Mouse (Mus musculus) G1E (cell line): ENCODE measurements at regions not wholly inside any gene's neighbourhood (a gene's known extent, or its start where the extent isn't known, plus 50 kb on each side); places are given as distances from the start of the nearest gene placed in this dataset.

ENCODE experiments used
- ATAC-seq: 2 replicates; pipeline ENCODE4 v1.8.0; 2016; ENCODE audit warnings: mild to moderate bottlenecking; ENCODE audit not compliant: insufficient number of reproducible peaks, poor library complexity, low FRiP score, severe bottlenecking; ENCODE audit errors: extremely low read depth
- DNase-seq: peaks from one replicate; pipeline ENCODE4 v3.0.0; 2012; ENCODE audit warnings: low spot score
- H3K27me3 ChIP-seq: 2 replicates; pipeline ENCODE4 v1.6.1; 2012; ENCODE audit warnings: mild to moderate bottlenecking, low read length, inconsistent platforms; ENCODE audit not compliant: insufficient read depth
- H3K36me3 ChIP-seq: replicated peaks from 2 replicates; pipeline ENCODE3; 2012; ENCODE audit warnings: mild to moderate bottlenecking, inconsistent platforms
- H3K4me1 ChIP-seq: 2 replicates; pipeline ENCODE4 v1.6.1; 2012; ENCODE audit warnings: low read depth, low read length, inconsistent platforms, mixed read lengths; ENCODE audit not compliant: insufficient read depth
- H3K4me3 ChIP-seq: 2 replicates; pipeline ENCODE4 v1.5.1; 2012; ENCODE audit warnings: low read depth, mild to moderate bottlenecking, inconsistent platforms, low read length, moderate library complexity, mixed read lengths
- H3K9me3 ChIP-seq: replicated peaks from 2 replicates; pipeline ENCODE4 v1.6.1; 2012; ENCODE audit warnings: inconsistent platforms
- CTCF ChIP-seq: IDR thresholded peaks from 2 replicates; pipeline ENCODE4 v1.5.1; 2012; ENCODE audit warnings: low read depth, low read length, inconsistent platforms, mixed read lengths
- GATA1 ChIP-seq: IDR thresholded peaks from 2 replicates; pipeline ENCODE4 v1.6.1; 2012; ENCODE audit warnings: borderline replicate concordance, low read length, inconsistent platforms, mixed read lengths
- GATA2 ChIP-seq: IDR thresholded peaks from 2 replicates; pipeline ENCODE4 v1.6.1; 2012; ENCODE audit warnings: low read depth, low read length, inconsistent platforms, borderline replicate concordance
- POLR2AphosphoS5 ChIP-seq: IDR thresholded peaks from 2 replicates; pipeline ENCODE4 v1.6.1; 2012; ENCODE audit warnings: low read depth, low read length, inconsistent platforms; ENCODE audit not compliant: insufficient replicate concordance
- TAL1 ChIP-seq: conservative IDR thresholded peaks from 2 replicates; pipeline ENCODE4 v1.6.1; 2012; ENCODE audit warnings: low read depth, low read length, inconsistent platforms, mixed read lengths

DNA sequence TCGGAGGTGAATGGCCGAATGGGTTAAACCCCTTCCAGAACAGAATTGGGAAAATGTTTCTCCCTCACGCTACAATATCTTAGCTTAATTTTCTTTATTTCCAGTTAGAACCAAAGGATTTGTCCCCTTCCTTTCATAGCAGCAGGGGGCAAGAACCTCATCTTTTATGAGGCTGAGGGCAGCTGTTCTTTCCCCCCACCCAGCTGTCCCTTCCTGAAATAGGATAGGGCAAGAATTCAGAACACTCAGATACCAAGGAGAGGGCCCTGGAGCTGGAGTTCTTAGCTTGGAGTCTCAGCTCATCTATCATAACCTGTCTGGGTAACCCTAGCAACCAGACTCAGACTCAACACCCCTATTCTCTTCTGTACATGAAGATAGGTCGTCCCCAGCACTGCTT is 547.4 kb downstream of the Med13l start:
- ATAC-seq: no peak
- H3K4me1 ChIP-seq: no peaks in the 10 kb centered on the region
- H3K4me3 ChIP-seq: no peak overlapping the region
- no peaks in the 10 kb centered on the region for H3K27me3 ChIP-seq
- peaks cover 84% of the 10 kb centered on the region for H3K9me3 ChIP-seq
- TF ChIP-seq CTCF (no peak), GATA1 (no peak), TAL1 (no peak)
- H3K36me3 ChIP-seq: no peaks in the 10 kb centered on the region
- no peak for DNase-seq

GRCm38 (mm10) chr5:119109501-119109900 is 549.0 kb downstream of the Med13l start:
- H3K4me1 ChIP-seq: no peaks in the 10 kb centered on the region
- no peaks in the 10 kb centered on the region for H3K36me3 ChIP-seq
- ATAC-seq: no peak
- no peak for DNase-seq
- TF ChIP-seq GATA1 (no peak), CTCF (no peak), POLR2AphosphoS5 (no peak), TAL1 (no peak), GATA2 (no peak)
- peaks cover 81% of the 10 kb centered on the region for H3K9me3 ChIP-seq
- H3K4me3 ChIP-seq: no peak overlapping the region
- H3K27me3 ChIP-seq: no peaks in the 10 kb centered on the region

- peaks cover 85% of the 10 kb centered on the region for H3K9me3 ChIP-seq
- H3K27me3 ChIP-seq: no peaks in the 10 kb centered on the region
- no peaks in the 10 kb centered on the region for H3K36me3 ChIP-seq
- H3K4me3 ChIP-seq: no peak overlapping the region
- no peaks in the 10 kb centered on the region for H3K4me1 ChIP-seq
- no peak for DNase-seq
- TF ChIP-seq POLR2AphosphoS5 (no peak), GATA2 (no peak), CTCF (no peak), TAL1 (no peak), GATA1 (no peak)
- no peak for ATAC-seq
Measured at GRCm38 (mm10) chr5:119114074-119114473, 553.6 kb downstream of the Med13l start.

DNA sequence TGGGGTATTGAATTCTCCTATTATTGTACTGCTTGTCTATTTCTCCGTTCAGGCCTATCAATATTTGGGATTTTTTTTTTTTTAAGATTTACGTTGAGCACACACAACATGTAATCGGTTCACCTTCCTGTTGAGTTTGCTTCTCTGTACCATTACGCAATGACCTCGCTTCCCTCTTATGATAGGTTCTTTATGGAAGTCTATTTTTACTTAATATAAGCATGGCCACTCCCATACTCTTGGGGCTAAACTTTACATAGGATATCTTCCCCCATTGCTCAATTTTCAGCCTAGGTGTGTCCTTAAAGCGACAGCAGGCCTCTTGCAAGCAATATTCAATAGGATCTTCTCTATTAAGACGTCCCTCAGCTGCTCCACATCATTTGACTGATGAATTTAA is 544.7 kb upstream of the Tbx3 start:
- Histone ChIP-seq H3K36me3 (no peaks in the 10 kb centered on the region), H3K27me3 (peaks cover 2% of the 10 kb centered on the region; the same call in 1 of the 2 replicates), H3K4me1 (no peaks in the 10 kb centered on the region), H3K4me3 (no peak overlapping the region), H3K9me3 (peaks cover 58% of the 10 kb centered on the region)
- ATAC-seq: no peak
- DNase-seq: no peak
- TF ChIP-seq GATA2: no peak
- no peak for TF ChIP-seq GATA1
- no peak for TF ChIP-seq TAL1
- TF ChIP-seq POLR2AphosphoS5: no peak
- TF ChIP-seq CTCF: no peak

DNA sequence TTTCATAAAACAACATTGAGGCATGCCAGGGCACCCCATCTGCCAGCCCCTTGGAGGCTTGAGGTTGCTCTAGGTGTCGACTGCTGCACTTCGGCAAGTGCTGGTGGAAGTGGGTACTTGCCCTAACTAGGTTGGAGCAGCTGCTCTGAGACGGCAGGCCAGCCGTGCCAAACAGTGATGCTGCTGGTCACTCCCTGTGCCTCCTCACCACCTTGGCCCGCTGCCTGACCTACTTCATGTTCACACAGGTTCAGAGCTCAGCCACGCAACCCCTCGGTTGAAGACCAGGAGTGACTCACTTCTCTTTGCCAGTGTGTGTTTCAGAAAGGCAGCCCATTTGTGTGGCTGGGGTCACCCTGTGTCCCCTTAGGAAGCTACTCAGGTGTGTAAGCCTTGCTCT is 540.3 kb upstream of the Tbx3 start:
- DNase-seq (no peak), ATAC-seq (no peak)
- no peak for TF ChIP-seq TAL1
- no peak for TF ChIP-seq CTCF
- H3K4me1 ChIP-seq: no peaks in the 10 kb centered on the region
- no peak overlapping the region for H3K4me3 ChIP-seq
- peaks cover 70% of the 10 kb centered on the region for H3K9me3 ChIP-seq
- no peaks in the 10 kb centered on the region for H3K36me3 ChIP-seq
- peaks cover 2% of the 10 kb centered on the region; the same call in 1 of the 2 replicates for H3K27me3 ChIP-seq

- Histone ChIP-seq H3K4me1 (no peaks in the 10 kb centered on the region), H3K36me3 (no peaks in the 10 kb centered on the region), H3K27me3 (peaks cover 2% of the 10 kb centered on the region; the same call in 1 of the 2 replicates), H3K4me3 (no peak overlapping the region), H3K9me3 (peaks cover 76% of the 10 kb centered on the region)
- DNase-seq (no peak), ATAC-seq (no peak)
- TF ChIP-seq POLR2AphosphoS5: no peak
- no peak for TF ChIP-seq TAL1
- no peak for TF ChIP-seq GATA1
- no peak for TF ChIP-seq CTCF
- no peak for TF ChIP-seq GATA2
Measured at GRCm38 (mm10) chr5:119131461-119131860, 539.0 kb upstream of the Tbx3 start.

GRCm38 (mm10) chr5:119133378-119133777 is 537.1 kb upstream of the Tbx3 start:
- H3K36me3 ChIP-seq: no peaks in the 10 kb centered on the region
- peaks cover 80% of the 10 kb centered on the region for H3K9me3 ChIP-seq
- H3K27me3 ChIP-seq: peaks cover 2% of the 10 kb centered on the region; the same call in 1 of the 2 replicates
- TF ChIP-seq GATA1 (no peak), POLR2AphosphoS5 (no peak), GATA2 (no peak), CTCF (no peak), TAL1 (no peak)
- ATAC-seq: no peak
- H3K4me1 ChIP-seq: no peaks in the 10 kb centered on the region
- H3K4me3 ChIP-seq: no peak overlapping the region
- DNase-seq: no peak
